Comparison of ENCODE assay signal across 15 mouse cellular contexts in the genomic region with DNA sequence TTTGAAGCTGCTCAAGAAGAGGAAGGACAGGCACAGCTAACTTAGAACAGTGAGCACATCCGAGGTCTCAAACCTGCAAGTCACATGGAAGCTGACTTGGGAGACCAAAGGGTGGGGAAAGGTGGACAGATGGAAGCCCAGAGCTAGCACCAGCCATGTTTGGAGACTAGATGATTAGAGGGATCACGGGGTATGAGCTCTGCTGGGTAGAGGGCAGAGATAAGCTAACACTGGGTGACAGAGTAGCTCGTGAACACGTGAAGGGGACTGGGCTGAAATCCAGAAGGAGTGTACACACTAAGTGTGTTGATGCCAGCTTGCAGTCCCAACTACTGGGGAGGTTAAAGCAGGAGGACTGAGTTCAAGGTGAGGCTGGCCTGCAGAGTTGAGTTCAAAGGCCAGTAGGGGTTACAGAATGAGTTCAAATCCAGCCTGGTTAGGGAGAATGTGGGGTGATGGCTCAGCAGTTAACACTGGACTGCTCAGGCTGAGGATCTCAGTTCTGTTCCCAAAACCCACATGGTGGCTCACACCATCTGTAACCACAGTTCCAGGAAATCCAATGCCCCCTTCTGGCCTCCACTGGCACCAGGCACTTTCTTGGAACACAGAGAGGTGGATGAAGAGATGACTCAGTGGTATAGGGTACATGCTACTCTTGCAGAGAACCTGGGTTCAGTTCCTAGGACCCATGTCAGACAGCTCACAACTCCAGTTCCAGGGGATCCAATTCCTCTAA. TPM values are rescaled to one million over a fixed set of nuclear protein-coding genes. Genes with fewer than 3 reads are reported as not detected.
DNase-seq lines count a peak whose midpoint lies in the region; ATAC-seq and TF ChIP-seq lines count a peak whose summit lies in the region.
"Had no signal": no experiment of that assay in that cellular context is flagged by ENCODE, and none has a peak within 500 bp of the region (broad histone marks: within the 10 kb centered on the region; RNA-seq: fewer than 3 reads in every experiment).

No protein-coding gene starts in this region.

- H3K27me3 ChIP-seq in heart, embryonic 13.5 days (replicated peaks) = no peaks in the 10 kb centered on the region
- no peaks in the 10 kb centered on the region for H3K27me3 ChIP-seq in heart, embryonic 11.5 days (ENCODE audit: control insufficient read depth, insufficient read depth, low read length)
- no peaks in the 10 kb centered on the region for H3K27me3 ChIP-seq in liver, embryonic 12.5 days (replicated peaks)
- no peaks in the 10 kb centered on the region for H3K27me3 ChIP-seq in stomach, postnatal 0 days (ENCODE audit: control insufficient read depth, insufficient read depth, low read length)
- H3K27me3 ChIP-seq: embryonic facial prominence, embryonic 12.5 days; forebrain, embryonic 12.5 days had no signal

- H3K27ac ChIP-seq in heart, embryonic 13.5 days (replicated peaks) = no peak overlapping the region
- no peak overlapping the region for H3K27ac ChIP-seq in heart, embryonic 11.5 days (ENCODE audit: low read depth, low read length)
- H3K27ac ChIP-seq in liver, embryonic 12.5 days = peak overlapping the region; percentile 81
- no peak overlapping the region; the same call in 1 of the 2 replicates for H3K27ac ChIP-seq in stomach, postnatal 0 days (replicated peaks)
- H3K27ac ChIP-seq: embryonic facial prominence, embryonic 12.5 days; forebrain, embryonic 12.5 days had no signal

- peak; percentile 22; the same call in 1 of the 2 replicates for TF ChIP-seq CTCF in stomach, postnatal 0 days (IDR thresholded peaks at IDR 0.05; ENCODE audit: low read depth)

- no peak for TF ChIP-seq EP300 in stomach, postnatal 0 days (optimal IDR thresholded peaks at IDR 0.05)

- ATAC-seq in heart, embryonic 13.5 days (ENCODE audit: extremely low read depth, insufficient number of reproducible peaks, low FRiP score, low TSS enrichment) = 0 out of 2 replicates have a peak, but pooled peaks have one; percentile 23
- ATAC-seq in heart, embryonic 11.5 days (replicated peaks; ENCODE audit: insufficient number of reproducible peaks, low FRiP score, low TSS enrichment) = no peak
- ATAC-seq in liver, embryonic 12.5 days = peak; percentile 88
- peak; percentile 32; the same call in 1 of the 2 replicates for ATAC-seq in stomach, postnatal 0 days (ENCODE audit: low FRiP score, low TSS enrichment)
- no peak for ATAC-seq in cerebellum, adult (ENCODE audit: insufficient number of reproducible peaks, low FRiP score, low TSS enrichment)
- ATAC-seq: hindbrain, embryonic 16.5 days had no signal

- H3K4me3 ChIP-seq in heart, embryonic 13.5 days = no peak overlapping the region
- no peak overlapping the region for H3K4me3 ChIP-seq in heart, embryonic 11.5 days (ENCODE audit: low read depth, low read length)
- H3K4me3 ChIP-seq in liver, embryonic 12.5 days = no peak overlapping the region
- no peak overlapping the region for H3K4me3 ChIP-seq in stomach, postnatal 0 days (ENCODE audit: low read depth, low read length)
- H3K4me3 ChIP-seq: embryonic facial prominence, embryonic 12.5 days; forebrain, embryonic 12.5 days had no signal

- peaks cover 32% of the 10 kb centered on the region for H3K4me1 ChIP-seq in heart, embryonic 13.5 days
- peaks cover 12% of the 10 kb centered on the region for H3K4me1 ChIP-seq in heart, embryonic 11.5 days (ENCODE audit: control insufficient read depth, insufficient read depth, low read length)
- peaks cover 74% of the 10 kb centered on the region for H3K4me1 ChIP-seq in liver, embryonic 12.5 days
- H3K4me1 ChIP-seq in stomach, postnatal 0 days (replicated peaks; ENCODE audit: control insufficient read depth, insufficient read depth) = no peaks in the 10 kb centered on the region
- H3K4me1 ChIP-seq: forebrain, embryonic 12.5 days had no signal

- 42% methylated on average over 4 of the region's 4 CpGs for WGBS in heart, embryonic 13.5 days
- 57% methylated on average over 4 of the region's 4 CpGs for WGBS in heart, embryonic 11.5 days (ENCODE audit: insufficient replicate concordance)
- WGBS in liver, embryonic 12.5 days (ENCODE audit: insufficient replicate concordance) = 20% methylated on average over 4 of the region's 4 CpGs
- 66% methylated on average over 4 of the region's 4 CpGs for WGBS in stomach, postnatal 0 days

- DNase-seq in spleen, postnatal 36 days (ENCODE audit: low spot score in 2 of 2) = peak; percentile 28 to 48
- no peak for DNase-seq in spleen, postnatal 14 days (ENCODE audit: low spot score in 2 of 2)
- no peak for DNase-seq in stomach, postnatal 0 days (ENCODE audit: low spot score)
- DNase-seq in layer of hippocampus, postnatal 10 days (ENCODE audit: low spot score in 2 of 2) = no peak
- DNase-seq: cerebellum, adult 9-11 months; kidney, adult 8-10 months; retina, postnatal 1 day; thymus, adult 18-20 months had no signal

- no peak overlapping the region for H3K9ac ChIP-seq in heart, embryonic 13.5 days
- no peak overlapping the region for H3K9ac ChIP-seq in heart, embryonic 11.5 days (ENCODE audit: low read depth, low read length)
- peak overlapping the region; percentile 52; the same call in 1 of the 2 replicates for H3K9ac ChIP-seq in liver, embryonic 12.5 days
- H3K9ac ChIP-seq in stomach, postnatal 0 days (ENCODE audit: low read length) = no peak overlapping the region
- H3K9ac ChIP-seq: embryonic facial prominence, embryonic 12.5 days; forebrain, embryonic 12.5 days had no signal

- no peak overlapping the region for H3K4me2 ChIP-seq in heart, embryonic 13.5 days
- H3K4me2 ChIP-seq in heart, embryonic 11.5 days = no peak overlapping the region
- H3K4me2 ChIP-seq in liver, embryonic 12.5 days = peak overlapping the region; percentile 53
- H3K4me2 ChIP-seq in stomach, postnatal 0 days (replicated peaks; ENCODE audit: low read depth) = no peak overlapping the region
- H3K4me2 ChIP-seq: embryonic facial prominence, embryonic 12.5 days; forebrain, embryonic 12.5 days had no signal

- H3K9me3 ChIP-seq in heart, embryonic 13.5 days = no peaks in the 10 kb centered on the region
- H3K9me3 ChIP-seq in heart, embryonic 11.5 days (replicated peaks; ENCODE audit: control insufficient read depth, low read length) = no peaks in the 10 kb centered on the region
- no peaks in the 10 kb centered on the region for H3K9me3 ChIP-seq in liver, embryonic 12.5 days (replicated peaks)
- H3K9me3 ChIP-seq in stomach, postnatal 0 days (ENCODE audit: control insufficient read depth, low read length) = no peaks in the 10 kb centered on the region
- H3K9me3 ChIP-seq: embryonic facial prominence, embryonic 12.5 days; forebrain, embryonic 12.5 days had no signal

- no peaks in the 10 kb centered on the region for H3K36me3 ChIP-seq in heart, embryonic 13.5 days
- H3K36me3 ChIP-seq in heart, embryonic 11.5 days (ENCODE audit: control insufficient read depth, insufficient read depth, low read length) = no peaks in the 10 kb centered on the region
- H3K36me3 ChIP-seq in liver, embryonic 12.5 days = peaks cover 36% of the 10 kb centered on the region
- no peaks in the 10 kb centered on the region for H3K36me3 ChIP-seq in stomach, postnatal 0 days (ENCODE audit: control insufficient read depth, insufficient read depth, low read length)
- H3K36me3 ChIP-seq: embryonic facial prominence, embryonic 12.5 days; forebrain, embryonic 12.5 days had no signal

RNA-seq across cellular contexts. Expression of gene Abtb1, which starts 37.7 kb away (rescaled TPM):
- 23.7 and 26.0 TPM in 2 replicates for polyA plus RNA-seq in heart, embryonic 13.5 days (2015; fragmentation: Nextera tagmentation; extraction: Ambion mirVana)
- 16.0 and 18.2 TPM in 2 replicates for polyA plus RNA-seq in heart, embryonic 11.5 days (2014; fragmentation: Nextera tagmentation; extraction: Ambion mirVana)
- 37.6 and 40.0 TPM in 2 replicates for polyA plus RNA-seq in liver, embryonic 12.5 days (2016; fragmentation: Nextera tagmentation; extraction: Ambion mirVana)
- 25.1 and 26.1 TPM in 2 replicates for polyA plus RNA-seq in stomach, postnatal 0 days (2015; fragmentation: Nextera tagmentation; extraction: Ambion mirVana)
- 10 to 100 TPM; 23.2 to 26.7 TPM for total RNA-seq in layer of hippocampus, postnatal 10 days (2021)

Comparison
In these comparisons a context has a peak if more than half of its experiments do, and no peak if none do; other contexts are left out.
1. ATAC-seq: peak in heart, embryonic 13.5 days (single experiment), liver, embryonic 12.5 days (single experiment) and stomach, postnatal 0 days (single experiment); none in heart, embryonic 11.5 days (single experiment) and cerebellum, adult (single experiment).
2. DNase-seq: peak in spleen, postnatal 36 days (2 of 2); none in spleen, postnatal 14 days (0 of 2), stomach, postnatal 0 days (single experiment) and layer of hippocampus, postnatal 10 days (0 of 2).